Mouse (Mus musculus) intestine, embryonic 14.5 days (tissue): ENCODE data around the gene Med4. TPM values are rescaled to one million over a fixed set of nuclear protein-coding genes. Genes with fewer than 3 reads are reported as not detected.

Experiments used
- polyA plus RNA-seq: library from polyadenylated mRNA; unstranded; fragments of >200 nt; fragmentation: Nextera tagmentation; extraction: Ambion mirVana; gene quantifications from 2 replicates; pipeline ENCODE4 v1.2.1, GENCODE M21; 2014

The Med4 gene
- polyA plus RNA-seq, 1 experiment from 2014 or later = 76.2 TPM

Other genes with a start within 250 kb of the Med4 start
- gene Rb1, start 184.2 kb upstream of the Med4 start, polyA plus RNA-seq = 18.0 and 21.8 TPM in 2 replicates
- 596 and 606 TPM in 2 replicates for gene Itm2b, start 124.7 kb upstream of the Med4 start, polyA plus RNA-seq
- 110 and 117 TPM in 2 replicates for gene Sucla2, start 15.3 kb downstream of the Med4 start, polyA plus RNA-seq
- 7.2 TPM in 2 replicates for gene Nudt15, start 38.2 kb downstream of the Med4 start, polyA plus RNA-seq
- not detected in 2 replicates for gene Gm21750, start 151.2 kb downstream of the Med4 start, polyA plus RNA-seq